Mouse (Mus musculus): ENCODE measurements at regions not wholly inside any gene's neighbourhood (a gene's known extent, or its start where the extent isn't known, plus 50 kb on each side); places are given as distances from the start of the nearest gene placed in this dataset.

DNA sequence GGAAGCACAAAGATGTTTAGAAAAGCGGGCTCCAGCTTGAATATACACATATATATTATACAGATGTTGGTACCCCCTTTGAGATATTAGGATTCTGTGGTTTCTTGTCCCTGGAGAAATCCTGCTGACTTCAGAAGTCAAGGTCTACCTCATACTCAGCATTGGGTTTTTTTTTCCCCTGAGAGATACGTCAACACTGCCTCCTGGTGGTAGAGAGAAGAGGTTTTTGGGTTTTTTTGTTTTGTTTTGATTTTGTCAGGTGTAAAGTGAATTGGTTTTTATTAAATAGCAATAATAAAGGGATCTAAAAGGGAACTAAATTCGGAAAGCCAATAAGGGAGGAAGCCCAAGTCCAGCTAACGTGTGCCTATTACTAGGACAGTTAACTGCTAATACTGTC is 732.5 kb downstream of the Slc22a22 start:
- 28% methylated on average over 4 of the region's 4 CpGs for WGBS
- Histone ChIP-seq H3K36me3 (ENCODE audit: control insufficient read depth, insufficient read depth) (no peaks in the 10 kb centered on the region), H3K27ac (ENCODE audit: low read length) (no peak overlapping the region), H3K27me3 (ENCODE audit: control insufficient read depth, insufficient read depth, low read length) (no peaks in the 10 kb centered on the region), H3K4me2 (ENCODE audit: low read depth, low read length) (no peak overlapping the region), H3K9ac (ENCODE audit: low read length) (no peak overlapping the region), H3K4me1 (ENCODE audit: control insufficient read depth, insufficient read depth, low read length) (no peaks in the 10 kb centered on the region), H3K4me3 (ENCODE audit: low read length) (no peak overlapping the region), H3K9me3 (replicated peaks; ENCODE audit: control insufficient read depth, low read length) (no peaks in the 10 kb centered on the region)
- ATAC-seq (replicated peaks; ENCODE audit: extremely low read depth, insufficient read depth, low FRiP score), result no peak
